Mouse (Mus musculus): ENCODE data around the gene Tmem132b.
"Not testable (repeated sequence)": the region's sequence is repeated elsewhere in the genome, so short reads cannot be mapped to it uniquely, and the experiment has no call there.

Gene Tmem132b

GRCm38 (mm10) chr5:125531634-125532033 lies at the start of gene Tmem132b:
Tmem132b (plus strand) TSS chr5:125531774.
- DNase-seq: no peak

- no peak for DNase-seq
Measured at GRCm38 (mm10) chr5:125482474-125482873, 49.1 kb upstream of the Tmem132b start.

DNA sequence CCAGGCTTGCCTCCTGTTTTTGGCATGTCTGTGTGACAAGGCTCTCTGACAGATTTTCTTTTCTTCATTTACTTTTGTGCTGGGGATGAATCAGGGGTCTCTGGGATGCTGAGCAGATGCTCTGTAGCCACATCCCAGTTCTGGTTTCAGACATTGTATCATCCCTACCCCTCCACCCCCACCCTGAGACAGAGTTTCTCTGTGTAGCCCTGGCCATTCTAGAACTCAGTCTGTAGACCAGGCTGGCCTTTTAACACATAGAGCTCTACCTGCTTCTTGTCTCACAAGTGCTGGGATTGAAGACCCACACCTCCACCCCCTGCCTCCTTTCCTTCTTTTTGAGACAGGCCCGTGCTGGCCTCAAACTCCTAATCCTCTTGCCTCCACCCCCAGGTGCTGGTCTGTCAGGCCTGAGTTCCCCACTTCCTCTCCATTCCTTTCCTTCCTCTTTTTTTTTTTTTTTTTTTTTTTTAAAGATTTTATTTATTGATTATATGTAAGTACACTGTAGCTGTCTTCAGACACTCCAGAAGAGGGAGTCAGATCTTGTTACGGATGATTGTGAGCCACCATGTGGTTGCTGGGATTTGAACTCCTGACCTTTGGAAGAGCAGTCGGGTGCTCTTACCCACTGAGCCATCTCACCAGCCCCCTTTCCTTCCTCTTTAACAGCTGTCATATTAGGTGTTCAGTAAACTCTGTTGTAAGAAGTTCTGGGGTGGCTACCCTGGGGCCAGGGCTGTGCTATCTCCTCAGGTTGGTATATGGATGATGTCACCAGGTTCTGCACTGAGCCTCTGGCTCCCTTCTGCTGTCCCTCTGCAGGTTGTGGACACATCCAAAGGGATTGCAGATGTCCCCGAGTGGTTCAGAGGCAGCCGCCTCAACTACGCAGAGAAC lies 47.6 kb upstream of the Tmem132b start:
- DNase-seq: no peak

GRCm38 (mm10) chr5:125485031-125485778 lies 46.4 kb upstream of the Tmem132b start:
- DNase-seq: no peak

DNA sequence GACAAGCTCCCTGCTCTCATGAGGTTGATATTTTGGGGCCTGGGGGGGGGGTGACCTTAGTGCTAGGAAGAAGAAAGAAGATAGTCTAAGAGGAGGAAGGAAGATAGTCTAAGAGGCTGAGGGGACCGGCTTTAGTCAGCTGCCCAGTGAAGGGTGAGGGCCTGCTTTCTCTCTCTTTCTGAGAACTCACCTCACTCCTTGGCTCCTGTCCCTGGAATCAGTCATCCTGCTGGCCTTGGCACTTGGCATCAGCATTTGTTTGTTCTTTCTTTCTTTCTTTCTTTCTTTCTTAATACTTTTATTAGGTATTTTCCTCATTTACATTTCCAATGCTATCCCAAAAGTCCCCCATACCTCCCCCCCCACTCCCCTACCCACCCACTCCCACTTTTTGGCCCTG lies 45.5 kb upstream of the Tmem132b start:
- no peak for DNase-seq

DNA sequence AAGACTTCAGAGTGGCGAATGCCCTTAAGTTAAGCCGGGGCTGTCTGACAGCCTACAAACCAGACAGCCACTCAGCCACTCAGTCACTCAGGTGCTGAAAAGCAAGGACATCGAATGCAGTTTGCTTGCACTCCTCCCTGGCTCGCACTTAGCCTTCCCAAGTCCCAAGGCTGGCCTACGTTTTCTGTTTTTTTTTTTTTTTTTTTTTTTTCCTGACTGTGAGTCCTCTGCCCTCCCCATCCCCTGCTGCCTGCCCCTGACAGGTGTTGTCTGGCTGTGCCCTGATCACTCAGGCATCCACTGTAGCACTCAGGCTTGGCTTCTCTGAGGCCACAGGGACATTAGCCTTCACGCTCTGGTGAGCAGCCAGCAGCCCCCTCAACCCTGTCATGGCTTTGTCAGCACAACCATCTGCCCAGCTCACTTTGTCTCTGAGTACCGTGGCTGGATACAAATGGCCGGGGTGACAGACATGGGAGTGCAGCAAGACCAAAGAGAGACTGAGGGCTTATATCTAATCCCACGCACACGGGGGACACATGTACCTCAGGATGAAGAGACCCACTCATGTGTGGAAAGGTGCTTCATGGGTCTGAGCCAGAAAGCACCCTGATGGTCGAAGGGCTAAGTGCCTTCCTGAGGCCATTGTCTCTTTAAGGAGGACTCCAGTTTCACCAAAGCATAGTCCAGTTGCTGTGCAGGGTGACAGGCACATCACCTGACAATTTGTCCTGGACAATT lies 44.0 kb upstream of the Tmem132b start:
- DNase-seq: no peak

DNA sequence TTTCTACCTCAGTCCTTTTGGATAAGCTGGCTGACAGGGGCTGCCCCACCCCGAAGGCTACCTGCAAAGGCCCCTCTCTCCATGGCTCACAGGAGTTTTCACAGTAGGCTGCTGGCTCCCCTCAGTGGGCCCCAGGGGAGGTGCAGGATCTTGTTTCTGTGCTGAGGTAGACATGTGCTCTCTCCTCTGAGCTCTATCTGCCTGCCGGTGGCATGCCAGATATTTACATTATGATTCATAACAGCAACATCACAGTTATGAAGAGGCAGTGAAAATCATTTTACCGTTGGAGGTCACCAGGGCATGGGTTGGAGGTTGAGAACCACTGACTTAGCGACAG lies 43.5 kb upstream of the Tmem132b start:
- DNase-seq: no peak

DNA sequence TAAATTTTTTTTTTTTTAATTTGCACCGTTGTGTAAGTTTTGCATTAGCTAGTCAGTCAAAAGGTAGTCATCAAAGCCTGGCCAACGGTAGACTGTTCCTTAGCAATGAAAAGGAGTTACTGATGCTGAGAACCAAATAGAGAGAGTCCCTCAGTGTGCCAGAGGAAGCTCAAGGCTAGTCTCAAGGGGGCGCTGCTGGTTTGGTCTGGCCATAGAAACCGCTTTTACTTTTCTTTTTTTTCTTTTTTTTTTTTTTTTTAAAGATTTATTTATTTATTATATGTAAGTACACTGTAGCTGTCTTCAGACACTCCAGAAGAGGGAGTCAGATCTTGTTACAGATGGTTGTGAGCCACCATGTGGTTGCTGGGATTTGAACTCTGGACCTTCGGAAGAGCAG lies 42.6 kb upstream of the Tmem132b start:
- DNase-seq: not testable (repeated sequence)

- DNase-seq: no peak
Measured at GRCm38 (mm10) chr5:125491107-125491506, 40.5 kb upstream of the Tmem132b start.

DNA sequence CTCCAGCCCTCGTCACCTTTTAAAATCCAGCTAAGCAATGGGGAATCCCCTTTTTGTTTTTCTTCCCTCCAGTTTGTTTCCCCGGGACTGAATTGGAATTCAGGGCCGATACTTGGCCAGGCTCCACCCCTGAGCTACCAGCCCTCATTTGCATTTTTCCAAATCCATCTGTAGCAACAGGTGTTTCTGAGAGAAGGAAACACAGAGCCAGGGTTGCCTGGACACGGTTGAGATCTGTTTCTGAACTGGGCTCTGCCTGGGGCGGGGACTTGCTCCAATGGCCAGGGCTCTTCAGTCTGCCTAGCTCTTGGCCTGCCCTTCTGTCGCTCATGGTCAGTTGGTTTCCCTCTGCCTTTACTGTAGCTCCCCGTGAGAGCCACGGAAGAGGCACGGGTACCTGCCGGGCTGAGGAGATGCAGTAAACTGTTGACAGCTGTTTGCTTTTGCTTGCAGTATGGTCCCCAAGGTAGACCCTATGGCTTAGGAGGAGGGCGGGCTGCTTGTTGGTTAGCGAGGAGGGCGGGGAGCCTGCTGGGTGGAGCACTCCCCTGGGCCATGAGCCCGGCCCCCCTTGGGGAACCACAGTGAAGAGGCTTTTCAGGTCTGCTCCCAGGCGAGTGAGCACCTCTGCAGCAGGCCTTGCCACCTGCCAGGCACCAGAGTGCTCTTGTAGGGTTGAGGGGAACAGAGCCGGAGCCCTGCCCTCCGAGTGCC lies 39.0 kb upstream of the Tmem132b start:
- DNase-seq: no peak

- no peak for DNase-seq
Measured at GRCm38 (mm10) chr5:125493093-125493423, 38.5 kb upstream of the Tmem132b start.

DNA sequence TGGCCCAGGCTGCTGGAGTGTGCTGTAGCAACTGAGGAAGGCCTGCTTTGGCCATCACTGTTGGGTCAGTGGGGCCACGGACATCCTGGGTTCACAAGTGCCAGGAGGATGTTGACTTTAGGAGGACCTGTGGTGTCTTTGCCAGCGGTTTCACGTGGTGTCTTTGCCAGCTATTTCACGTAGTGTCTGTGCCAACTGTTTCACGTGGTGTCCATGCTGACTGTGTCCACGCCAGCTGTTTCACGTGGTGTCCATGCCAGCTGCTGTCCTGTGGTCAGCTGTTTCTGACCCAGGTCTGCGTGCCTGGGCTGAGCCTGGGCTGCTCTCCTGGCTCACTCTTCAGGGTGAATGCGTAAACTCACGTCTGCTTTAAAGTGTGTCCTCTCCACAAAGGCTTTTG lies 35.9 kb upstream of the Tmem132b start:
- DNase-seq: no peak

DNA sequence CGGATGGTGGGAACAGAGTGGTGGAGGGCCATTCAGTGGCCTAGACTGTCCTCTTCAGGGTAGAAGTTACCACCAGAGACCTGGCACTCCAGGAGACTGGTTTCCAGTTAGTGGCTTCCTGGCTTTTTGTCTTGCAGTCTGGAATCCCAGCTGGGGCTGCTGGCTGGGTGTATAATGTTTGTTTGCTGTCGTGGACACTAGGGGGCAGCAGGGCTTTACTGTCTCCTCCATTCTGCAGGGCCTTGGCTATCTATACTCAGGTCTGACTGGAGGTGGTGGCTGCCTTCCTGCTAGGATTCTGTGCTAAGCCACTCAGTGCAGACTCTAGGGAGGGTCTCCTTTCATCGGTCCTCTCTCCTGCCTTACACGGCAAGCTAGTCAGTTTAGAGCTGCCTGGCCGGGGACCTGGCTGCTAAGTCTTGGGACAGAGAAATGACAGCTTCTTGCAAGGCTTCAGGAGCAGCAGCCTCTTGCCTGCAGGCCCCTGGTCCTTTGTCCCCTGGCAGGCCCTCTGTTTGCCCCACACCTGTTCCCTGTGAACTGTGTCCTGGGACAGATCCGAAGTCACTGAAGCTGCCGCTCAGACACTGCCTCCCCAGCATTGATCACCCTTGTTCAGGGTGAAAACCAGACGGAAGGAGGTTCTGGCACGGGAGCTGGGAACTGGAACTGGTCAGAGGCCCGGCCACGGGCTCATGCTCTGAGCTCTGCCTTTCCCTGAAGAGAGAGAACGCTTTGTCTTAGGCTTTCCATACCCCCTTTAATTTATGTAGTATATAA lies 33.6 kb upstream of the Tmem132b start:
- DNase-seq: peak in 1 of 2 experiments; percentile 57

GRCm38 (mm10) chr5:125501505-125501904 lies 30.1 kb upstream of the Tmem132b start:
- no peak for DNase-seq

DNA sequence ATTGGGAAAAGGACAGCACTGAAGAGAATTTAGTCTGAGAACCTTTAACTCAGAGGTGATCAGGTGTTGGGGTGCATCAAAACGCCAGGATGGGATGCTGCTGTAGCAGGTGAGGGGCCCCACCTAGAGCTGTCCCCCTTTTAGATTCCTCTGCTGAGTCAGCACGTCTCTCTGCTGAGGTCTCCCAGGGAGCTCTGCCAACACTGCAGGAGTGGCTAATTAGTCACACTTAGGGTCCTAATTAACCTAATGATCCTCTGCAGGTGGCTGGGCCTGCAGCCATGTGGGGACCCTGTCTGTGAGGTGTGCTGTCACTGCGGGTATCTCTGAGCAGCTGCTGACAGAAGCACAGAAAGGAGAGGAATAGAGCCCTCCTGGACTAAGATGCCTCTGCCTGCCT lies 29.4 kb upstream of the Tmem132b start:
- DNase-seq: no peak

DNA sequence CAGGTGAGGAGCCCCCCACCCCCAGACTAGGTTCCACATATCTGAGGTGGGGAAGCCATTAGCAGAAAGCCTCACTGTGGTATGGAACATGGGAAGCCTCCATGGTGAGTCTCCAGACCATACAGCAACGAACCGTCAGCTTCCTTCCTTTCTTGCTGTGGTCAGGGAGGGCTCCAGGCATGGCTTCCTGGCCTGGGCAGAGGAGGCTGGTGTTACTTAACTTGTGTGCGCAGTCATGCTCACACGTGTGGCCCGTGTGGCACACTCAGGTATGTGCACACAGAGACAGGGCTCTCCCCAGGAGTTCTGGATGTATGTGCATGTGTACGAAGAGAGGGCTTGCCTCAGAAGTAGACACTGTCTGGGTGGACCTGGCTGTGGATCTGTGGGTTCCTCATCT lies 27.9 kb upstream of the Tmem132b start:
- no peak for DNase-seq

DNA sequence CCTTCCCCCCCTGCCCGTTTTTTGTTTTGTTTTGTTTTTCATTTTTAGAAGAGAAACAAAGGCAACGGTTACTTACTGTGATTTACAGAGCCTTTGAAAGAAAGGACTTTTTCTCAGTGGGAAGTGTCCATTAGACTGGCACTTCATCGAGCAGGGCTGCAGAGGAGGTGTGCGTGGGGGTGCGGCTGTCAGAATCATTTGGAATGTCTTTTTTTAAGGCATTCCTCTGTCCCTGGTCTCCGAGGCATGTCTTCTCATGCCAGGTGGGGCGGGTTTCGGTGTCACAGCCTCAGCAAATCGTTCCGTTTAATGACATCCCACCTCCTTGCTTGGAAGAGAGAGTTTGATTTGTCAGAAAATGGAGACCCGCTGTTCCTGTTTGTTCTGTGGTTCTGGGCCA lies 26.9 kb upstream of the Tmem132b start:
- no peak for DNase-seq

DNA sequence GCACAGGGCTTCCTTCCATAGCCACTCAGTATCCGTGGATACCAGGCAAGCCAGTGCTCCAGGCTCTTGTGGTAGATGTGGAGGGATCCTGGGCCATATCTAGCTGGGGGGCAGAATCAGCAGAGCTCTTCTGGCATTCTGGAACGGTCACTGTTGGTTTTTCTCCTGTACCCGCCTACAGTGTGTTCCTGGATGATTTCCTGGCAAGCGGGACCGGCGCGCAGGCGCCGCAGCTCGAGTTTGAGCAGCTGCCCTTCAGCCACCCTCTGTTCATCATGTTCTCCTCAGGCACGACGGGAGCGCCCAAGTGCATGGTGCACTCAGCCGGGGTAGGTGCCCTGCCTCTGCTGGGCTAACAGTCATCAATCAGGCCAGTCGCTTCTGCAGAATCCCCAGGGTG lies 25.6 kb upstream of the Tmem132b start:
- DNase-seq: no peak

DNA sequence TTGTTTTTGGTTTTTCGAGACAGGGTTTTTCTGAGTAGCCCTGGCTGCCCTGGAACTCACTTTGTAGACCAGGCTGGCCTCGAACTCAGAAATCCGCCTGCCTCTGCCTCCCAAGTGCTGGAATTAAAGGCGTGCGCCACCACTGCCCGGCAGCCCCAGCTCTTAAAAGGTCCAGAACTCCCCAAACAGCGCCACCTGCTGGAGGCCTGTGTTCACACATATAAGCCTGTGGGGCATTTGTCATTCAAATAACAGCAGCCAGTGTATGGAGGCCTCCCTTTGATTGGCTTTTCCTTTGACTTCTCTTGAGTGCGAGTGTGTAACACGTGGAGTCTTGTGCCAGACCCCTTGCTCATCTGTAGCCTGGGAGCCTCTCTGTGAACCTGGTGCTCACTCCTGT lies 24.0 kb upstream of the Tmem132b start:
- DNase-seq: no peak

DNA sequence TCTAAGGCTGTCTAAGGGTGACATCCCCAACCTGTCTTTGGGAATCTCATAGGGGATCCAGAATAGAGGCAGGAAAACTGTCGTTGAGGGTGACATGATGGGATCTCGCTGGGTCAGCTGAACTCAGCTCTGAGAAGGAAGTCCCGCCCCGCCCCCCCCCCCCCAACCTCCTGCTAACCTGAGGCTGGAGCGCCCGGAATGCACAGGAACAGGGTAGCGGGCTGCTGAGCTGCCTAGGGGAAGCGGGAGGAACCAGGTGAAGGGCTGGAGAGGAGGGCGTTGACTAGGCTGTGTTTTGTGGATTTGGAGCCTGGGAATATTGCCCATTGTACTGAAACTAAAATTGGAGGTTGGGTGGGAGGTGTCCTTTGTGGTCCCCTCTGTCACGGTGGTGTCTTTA lies 23.6 kb upstream of the Tmem132b start:
- DNase-seq: no peak

DNA sequence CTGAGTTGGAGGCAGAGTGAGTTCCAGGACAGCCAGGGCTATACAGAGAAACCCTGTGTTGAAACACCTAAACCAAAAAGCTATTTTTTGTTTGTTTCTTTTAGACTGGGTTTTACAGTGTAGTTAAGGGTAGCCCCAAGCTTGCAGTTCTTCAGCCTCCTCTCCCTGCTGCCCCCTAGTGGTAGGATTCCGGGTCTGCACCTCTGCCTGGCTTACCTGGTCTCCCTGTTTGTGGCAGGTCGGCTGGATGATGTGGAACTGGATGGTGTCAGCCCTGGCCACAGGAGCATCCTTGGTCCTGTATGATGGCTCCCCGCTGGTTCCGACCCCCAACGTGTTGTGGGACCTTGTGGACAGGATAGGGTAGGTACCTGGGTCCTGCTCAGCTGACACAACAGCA lies 22.0 kb upstream of the Tmem132b start:
- DNase-seq: peak in 1 of 2 experiments; percentile 57

DNA sequence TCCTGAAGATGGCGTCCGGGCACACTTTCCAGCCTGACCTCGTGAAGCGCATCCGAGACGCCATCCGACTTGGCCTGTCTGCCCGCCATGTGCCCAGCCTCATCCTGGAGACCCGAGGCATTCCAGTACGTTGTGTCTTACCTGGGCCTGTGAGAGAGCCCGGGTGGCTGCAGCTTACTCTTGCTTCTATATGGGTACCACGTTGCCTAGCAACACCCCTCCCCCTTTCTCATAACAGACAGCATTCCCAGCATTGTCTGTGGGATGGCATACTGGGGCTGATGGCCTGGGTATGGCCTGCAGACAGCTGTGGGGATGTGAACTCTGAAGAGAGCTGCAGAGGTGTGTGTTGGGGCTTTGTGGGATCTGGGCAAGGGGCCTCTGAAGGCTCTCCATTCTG lies 16.6 kb upstream of the Tmem132b start:
- DNase-seq: no peak
